Mouse (Mus musculus) layer of hippocampus, adult 2 months (tissue): ENCODE data around the gene Tekt4. TPM values are rescaled to one million over a fixed set of nuclear protein-coding genes. Genes with fewer than 3 reads are reported as not detected.

Source experiments
- DNase-seq, 2 experiments: peaks; one replicate each; pipeline ENCODE4 v3.0.0; 2022; ENCODE audit warnings: low spot score in 2 of 2
- H3K27ac ChIP-seq: fragments of 200-600 bp; 2 replicates; pipeline ENCODE4 v1.8.1; 2022
- H3K4me3 ChIP-seq: fragments of 200-600 bp; 2 replicates; pipeline ENCODE4 v1.8.1; 2022; ENCODE audit warnings: mild to moderate bottlenecking
- CTCF ChIP-seq: fragments of 200-600 bp; conservative IDR thresholded peaks from 2 replicates; pipeline ENCODE4 v1.8.1; 2022; ENCODE audit warnings: antibody characterized with exemption, mild to moderate bottlenecking, moderate library complexity
- total RNA-seq, 2 experiments: library from RNA; stranded (reverse); gene quantifications; 2 replicates each; pipeline ENCODE4 v1.2.3; 2021

Gene Tekt4
- total RNA-seq, 2 experiments from 2014 or later: 1.8 to 2.0 TPM

GRCm38 (mm10) chr17:25471418-25471817, 17.0 kb downstream of the Tekt4 start:
- no peak for DNase-seq
- TF ChIP-seq CTCF: no peak
- peak overlapping the region; percentile 32; the same call in 1 of the 2 replicates for H3K27ac ChIP-seq
- peak overlapping the region; percentile 17; the same call in 1 of the 2 replicates for H3K4me3 ChIP-seq

GRCm38 (mm10) chr17:25472044-25472443, 17.6 kb downstream of the Tekt4 start:
- TF ChIP-seq CTCF: no peak
- H3K4me3 ChIP-seq: no peak overlapping the region; the same call in 1 of the 2 replicates
- H3K27ac ChIP-seq: peak overlapping the region; percentile 32; the same call in 1 of the 2 replicates
- DNase-seq: no peak

- H3K27ac ChIP-seq: no peak overlapping the region
- peak; percentile 65 to 71 for DNase-seq
- TF ChIP-seq CTCF: peak; percentile 78
- peak overlapping the region; percentile 52 for H3K4me3 ChIP-seq
These were observed 20.1 kb downstream of the Tekt4 start for GRCm38 (mm10) chr17:25474330-25475077.

GRCm38 (mm10) chr17:25475946-25476744, 21.7 kb downstream of the Tekt4 start:
- TF ChIP-seq CTCF: peak; percentile 96

GRCm38 (mm10) chr17:25480152-25480551, 25.7 kb downstream of the Tekt4 start:
- H3K4me3 ChIP-seq: no peak overlapping the region
- DNase-seq: no peak
- TF ChIP-seq CTCF: no peak
- no peak overlapping the region for H3K27ac ChIP-seq

More at GRCm38 (mm10) chr17:25475946-25476744, 21.7 kb downstream of the Tekt4 start:
- H3K27ac ChIP-seq: no peak overlapping the region
- peak; percentile 54 to 68 for DNase-seq
- no peak overlapping the region for H3K4me3 ChIP-seq

DNA sequence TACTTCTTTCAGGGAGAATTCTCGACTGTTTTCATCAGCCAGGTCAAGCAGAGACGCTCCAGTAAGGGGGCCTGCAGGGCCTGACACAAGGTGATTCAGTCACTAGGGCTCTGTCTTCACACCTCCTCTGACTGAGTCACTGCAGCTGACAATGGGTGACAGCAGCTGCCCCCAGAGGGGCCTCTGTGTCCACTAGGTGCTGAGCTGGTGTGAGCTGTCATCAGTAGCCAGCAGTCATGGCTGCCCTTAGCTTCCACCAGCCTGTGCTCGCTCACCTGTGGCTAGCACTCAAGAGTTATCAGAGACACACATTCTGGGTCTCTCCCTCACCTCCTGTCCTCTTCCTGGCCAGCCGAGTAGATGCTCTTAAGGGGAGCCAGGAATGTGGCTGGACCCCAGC, 26.4 kb downstream of the Tekt4 start:
- H3K27ac ChIP-seq: no peak overlapping the region
- no peak for DNase-seq
- no peak overlapping the region for H3K4me3 ChIP-seq
- TF ChIP-seq CTCF: no peak

DNA sequence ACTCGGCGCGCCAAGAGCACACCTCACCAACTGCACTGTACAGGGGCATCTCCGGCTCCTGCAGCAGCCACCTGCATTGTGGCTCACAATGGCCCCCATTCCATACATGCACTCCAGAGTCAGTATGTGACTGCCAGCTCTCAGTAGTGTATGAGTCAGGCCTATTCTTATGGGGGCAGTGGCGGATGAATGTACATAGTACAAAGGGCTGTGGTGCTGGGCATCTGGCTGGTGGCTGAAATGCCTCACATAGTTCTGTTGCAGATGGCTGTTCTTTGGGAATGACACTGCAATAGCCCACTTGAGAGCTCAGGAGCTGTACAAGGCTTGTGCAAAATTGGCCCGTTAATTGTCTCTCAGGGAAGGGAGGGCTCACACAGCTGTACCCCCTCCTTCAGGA, 27.7 kb downstream of the Tekt4 start:
- no peak overlapping the region for H3K27ac ChIP-seq
- DNase-seq: no peak
- TF ChIP-seq CTCF: no peak
- no peak overlapping the region for H3K4me3 ChIP-seq

DNA sequence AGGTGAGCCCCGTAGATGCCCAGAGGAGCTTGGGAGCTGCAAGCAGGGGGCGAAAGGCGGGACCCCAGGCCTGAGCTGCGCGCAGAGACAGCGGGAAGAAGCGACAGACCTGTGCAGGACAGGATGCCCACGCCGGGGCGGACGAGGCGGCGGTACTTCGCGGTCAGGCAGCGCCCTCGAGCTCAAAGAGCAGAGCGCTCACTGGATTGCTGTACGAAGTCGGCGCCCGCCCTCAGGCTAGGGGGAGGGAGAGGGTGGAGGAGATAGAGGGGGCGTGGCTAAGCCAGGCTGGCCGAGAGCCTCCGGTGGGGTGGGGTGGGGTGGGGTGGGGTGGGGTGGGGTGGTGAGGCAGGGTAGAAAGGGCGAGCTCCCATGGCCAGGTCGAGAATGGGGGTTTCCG, 42.6 kb downstream of the Tekt4 start, which contains the start of gene Sstr5:
Gene Sstr5 (minus strand): TSS at position 276 of the 400 bp plus-strand sequence.
- Histone ChIP-seq H3K27ac (no peak within 1 kb of the TSS), H3K4me3 (no peak within 1 kb of the TSS)
- no peak for DNase-seq
- TF ChIP-seq CTCF: no peak

DNA sequence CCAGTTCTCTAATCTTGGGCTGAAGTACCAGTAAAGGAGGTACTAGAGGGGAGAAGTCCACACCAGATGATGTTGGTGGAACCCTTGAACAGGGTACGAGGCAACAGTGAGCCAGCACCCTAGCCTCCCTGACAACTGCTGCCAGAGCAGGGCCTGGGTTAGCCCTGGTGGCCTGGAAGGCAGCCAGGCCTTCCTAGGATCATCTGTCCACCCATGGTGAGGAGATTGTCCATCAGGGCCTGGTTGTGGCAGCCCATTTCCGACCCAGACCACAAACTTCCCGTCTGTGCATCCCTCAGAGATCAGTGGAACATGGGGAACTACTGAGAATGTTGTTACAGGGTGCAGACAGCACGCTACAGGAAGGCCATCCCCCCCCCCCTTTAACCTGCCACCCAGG, 48.2 kb downstream of the Tekt4 start:
- no peak for DNase-seq
- no peak overlapping the region for H3K27ac ChIP-seq
- TF ChIP-seq CTCF: no peak
- no peak overlapping the region for H3K4me3 ChIP-seq

GRCm38 (mm10) chr17:25507799-25508198, 53.4 kb downstream of the Tekt4 start:
- TF ChIP-seq CTCF: peak; percentile 93
- Histone ChIP-seq H3K27ac (no peak overlapping the region), H3K4me3 (no peak overlapping the region)
- DNase-seq: peak; percentile 65 to 76

GRCm38 (mm10) chr17:25508860-25509577, 54.6 kb downstream of the Tekt4 start:
- peak; percentile 88 for TF ChIP-seq CTCF
- DNase-seq: peak; percentile 82 to 87
- no peak overlapping the region for H3K4me3 ChIP-seq
- H3K27ac ChIP-seq: peak overlapping the region; percentile 56

GRCm38 (mm10) chr17:25510074-25510830, 55.8 kb downstream of the Tekt4 start:
- Histone ChIP-seq H3K27ac (no peak overlapping the region), H3K4me3 (no peak overlapping the region)
- no peak for DNase-seq
- TF ChIP-seq CTCF: no peak
